Mouse (Mus musculus): ENCODE measurements around the gene Spib. TPM values are rescaled to one million over a fixed set of nuclear protein-coding genes. Genes with fewer than 3 reads are reported as not detected.

The Spib gene
- polyA plus RNA-seq, 1 experiment = 0.08 TPM

DNA sequence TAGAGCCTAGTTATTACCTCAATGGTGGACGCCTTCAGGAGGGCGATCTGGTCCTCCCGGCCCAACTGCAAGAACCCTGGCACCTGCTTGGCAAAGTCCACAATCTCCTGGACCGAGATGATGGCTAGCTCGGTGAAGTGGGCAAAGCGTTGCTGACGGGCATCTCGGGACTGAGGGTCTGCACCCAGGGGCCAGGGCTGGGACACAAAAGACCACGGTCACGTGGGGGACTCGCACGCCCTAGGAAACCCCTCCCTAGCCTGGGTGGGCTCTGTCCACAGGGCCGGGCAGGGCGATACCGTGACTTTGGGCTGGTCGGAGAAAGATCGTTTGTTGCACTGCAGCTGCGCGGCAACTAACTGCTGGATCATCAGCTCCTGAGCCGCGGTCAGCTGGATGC is 19.4 kb upstream of the Spib start:
- TF ChIP-seq TAL1 (IDR thresholded peaks at IDR 0.05; ENCODE audit: low read length) (no peak), GATA1 (IDR thresholded peaks at IDR 0.05; ENCODE audit: low read length) (no peak)
- Histone ChIP-seq H3K9me3 (ENCODE audit: control insufficient read depth, low read length) (peaks cover 18% of the 10 kb centered on the region), H3K4me1 (ENCODE audit: control insufficient read depth) (peaks cover 57% of the 10 kb centered on the region), H3K36me3 (ENCODE audit: control insufficient read depth) (peaks cover 51% of the 10 kb centered on the region), H3K27me3 (ENCODE audit: control insufficient read depth) (no peaks in the 10 kb centered on the region), H3K4me3 (replicated peaks) (no peak overlapping the region)

DNA sequence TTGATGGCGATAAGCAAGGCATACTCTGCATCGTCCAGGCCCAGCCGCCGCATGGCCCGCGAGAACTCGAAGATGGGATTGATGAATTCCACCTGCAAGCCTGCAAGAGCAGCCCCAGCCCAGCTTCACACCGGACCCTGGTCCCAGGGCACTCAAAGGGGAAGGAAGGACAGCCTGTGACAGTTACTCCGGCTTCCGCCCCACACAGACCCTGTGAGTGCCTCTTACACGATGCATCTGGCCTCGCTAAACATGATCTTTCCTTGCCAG is 18.5 kb upstream of the Spib start:
- no peak for TF ChIP-seq GATA1 (IDR thresholded peaks at IDR 0.05; ENCODE audit: low read length)
- no peak for TF ChIP-seq TAL1 (IDR thresholded peaks at IDR 0.05; ENCODE audit: low read length)
- Histone ChIP-seq H3K4me1 (ENCODE audit: control insufficient read depth) (peaks cover 59% of the 10 kb centered on the region), H3K36me3 (ENCODE audit: control insufficient read depth) (peaks cover 58% of the 10 kb centered on the region), H3K9me3 (ENCODE audit: control insufficient read depth, low read length) (peaks cover 18% of the 10 kb centered on the region), H3K4me3 (replicated peaks) (no peak overlapping the region), H3K27me3 (ENCODE audit: control insufficient read depth) (no peaks in the 10 kb centered on the region)

DNA sequence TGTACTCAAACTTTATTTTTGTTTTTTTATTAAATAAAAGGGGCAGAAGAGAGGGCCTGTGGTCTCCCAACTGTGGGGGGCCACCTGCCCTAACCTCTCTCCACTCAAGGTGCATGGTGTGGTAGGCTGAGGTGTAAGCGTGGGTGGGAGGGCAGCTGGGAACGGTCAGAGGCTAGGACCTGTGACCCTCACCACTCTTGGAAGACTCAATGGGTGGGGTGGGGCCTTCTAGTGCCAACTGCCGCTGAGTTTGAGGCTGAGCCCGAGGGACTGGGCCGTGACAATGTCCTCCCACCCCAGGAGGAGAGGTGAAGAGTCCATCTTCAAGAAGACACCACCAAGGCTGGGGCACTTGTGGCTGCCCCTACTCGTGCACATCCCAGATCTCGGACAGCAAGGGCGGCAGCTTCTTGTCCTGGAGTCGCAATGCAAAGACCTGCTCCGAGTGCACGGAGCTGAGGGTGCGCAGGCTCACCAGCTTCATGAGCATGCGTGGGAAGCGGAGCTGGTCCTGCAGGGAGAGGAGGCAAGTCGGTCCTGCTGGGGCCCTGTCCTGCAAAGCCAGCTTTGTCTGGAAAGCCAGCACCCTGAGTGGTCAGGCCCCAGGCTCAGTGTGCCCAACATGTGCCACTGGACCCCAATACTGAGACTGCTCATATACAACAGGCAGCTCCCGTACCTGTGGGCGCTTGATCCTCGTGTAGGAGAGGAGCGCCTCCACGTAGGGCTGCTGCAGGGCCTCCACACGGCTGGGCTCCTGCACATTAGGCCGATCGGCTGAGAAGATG is 17.9 kb upstream of the Spib start:
- no peak overlapping the region for H3K4me3 ChIP-seq (replicated peaks)
- H3K4me1 ChIP-seq (ENCODE audit: control insufficient read depth) = peaks cover 59% of the 10 kb centered on the region
- no peaks in the 10 kb centered on the region for H3K27me3 ChIP-seq (ENCODE audit: control insufficient read depth)
- TF ChIP-seq GATA1 (IDR thresholded peaks at IDR 0.05; ENCODE audit: low read length) (no peak), TAL1 (IDR thresholded peaks at IDR 0.05; ENCODE audit: low read length) (no peak)
- peaks cover 64% of the 10 kb centered on the region for H3K36me3 ChIP-seq (ENCODE audit: control insufficient read depth)
- H3K9me3 ChIP-seq (ENCODE audit: control insufficient read depth, low read length) = peaks cover 18% of the 10 kb centered on the region

DNA sequence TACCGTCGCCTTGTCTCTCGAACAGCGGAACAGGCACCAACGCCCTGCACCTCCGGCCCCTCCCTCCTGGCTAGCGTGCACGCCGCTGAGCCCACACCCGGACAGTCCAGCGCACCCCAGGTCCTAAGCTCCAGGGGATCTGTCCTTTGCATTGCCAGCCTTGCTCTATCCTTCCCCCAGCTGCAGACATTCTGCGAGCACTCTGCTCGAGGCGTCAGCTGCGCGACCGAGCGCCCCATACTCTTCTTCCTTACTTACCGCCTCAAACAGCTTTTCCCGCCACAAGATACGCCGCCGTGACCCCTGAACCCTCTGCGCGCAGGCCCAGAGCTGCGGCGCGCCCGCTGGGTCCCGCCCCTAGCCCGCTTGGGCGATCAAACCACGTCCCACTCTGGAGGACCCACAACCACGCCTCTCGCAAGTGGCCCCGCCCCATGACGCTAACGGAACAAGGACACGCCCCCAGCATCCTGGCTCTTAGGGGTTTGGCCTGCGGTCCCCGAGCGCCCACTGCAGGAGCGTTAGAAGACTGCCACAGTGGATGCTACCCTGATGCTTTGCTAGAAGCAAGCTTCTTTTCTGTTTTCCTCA is 16.7 kb upstream of the Spib start, which contains the start of gene Pold1:
Gene Pold1 (minus strand): TSS at position 353 of the 591 bp plus-strand sequence.
- H3K36me3 ChIP-seq (ENCODE audit: control insufficient read depth) = peaks cover 73% of the 10 kb centered on the region

DNA sequence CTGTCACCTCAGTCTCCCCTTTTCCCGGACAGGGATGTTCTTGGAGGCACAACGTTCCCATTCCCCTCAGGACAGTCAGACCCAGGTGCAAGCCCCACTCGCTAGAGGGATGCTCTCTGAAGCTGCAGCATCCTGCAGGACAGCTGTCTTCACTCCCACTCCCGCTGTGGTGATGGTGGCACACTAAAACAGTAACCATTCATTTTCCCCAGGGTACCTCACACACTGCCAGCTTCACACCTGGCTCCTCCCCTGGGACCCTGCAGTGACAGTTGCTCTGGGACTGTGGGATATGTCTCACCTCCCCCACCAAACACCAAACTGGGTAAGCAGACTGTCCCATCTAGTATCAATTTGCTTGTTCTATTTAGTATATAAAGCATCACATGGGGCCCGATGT is 15.9 kb upstream of the Spib start:
- no peak for TF ChIP-seq GATA1 (IDR thresholded peaks at IDR 0.05; ENCODE audit: low read length)
- TF ChIP-seq TAL1 (IDR thresholded peaks at IDR 0.05; ENCODE audit: low read length) = no peak
- Histone ChIP-seq H3K36me3 (ENCODE audit: control insufficient read depth) (peaks cover 79% of the 10 kb centered on the region), H3K4me1 (ENCODE audit: control insufficient read depth) (peaks cover 49% of the 10 kb centered on the region)

More for the DNA sequence above, 16.7 kb upstream of the Spib start, which contains the start of gene Pold1:
- peaks cover 18% of the 10 kb centered on the region for H3K9me3 ChIP-seq (ENCODE audit: control insufficient read depth, low read length)
- TF ChIP-seq TAL1 (IDR thresholded peaks at IDR 0.05; ENCODE audit: low read length) = no peak
- no peak for TF ChIP-seq GATA1 (IDR thresholded peaks at IDR 0.05; ENCODE audit: low read length)
- peak within 1 kb of the TSS; percentile 78 for H3K4me3 ChIP-seq (replicated peaks)
- no peaks in the 10 kb centered on the region for H3K27me3 ChIP-seq (ENCODE audit: control insufficient read depth)
- H3K4me1 ChIP-seq (ENCODE audit: control insufficient read depth) = peaks cover 57% of the 10 kb centered on the region

DNA sequence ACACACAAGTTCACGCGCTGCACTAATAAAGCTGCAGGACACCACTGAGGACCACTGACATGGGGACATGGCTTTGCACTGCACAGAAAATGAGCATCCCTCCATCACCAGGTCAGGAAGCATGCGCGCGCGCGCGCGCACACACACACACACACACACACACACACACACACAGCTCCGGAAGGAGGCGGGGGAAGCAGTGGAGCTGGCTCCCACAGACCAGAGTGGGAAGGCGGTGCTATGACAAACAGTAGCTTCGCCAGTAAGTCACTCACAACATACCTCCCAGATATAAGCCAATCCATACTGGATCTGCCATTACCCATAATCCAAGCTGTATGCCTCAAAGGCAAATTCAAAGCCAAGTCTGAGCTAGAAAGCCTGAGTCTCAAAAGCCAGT is 15.2 kb upstream of the Spib start:
- Histone ChIP-seq H3K36me3 (ENCODE audit: control insufficient read depth) (peaks cover 79% of the 10 kb centered on the region), H3K4me3 (replicated peaks) (peak overlapping the region; percentile 78)

More for the DNA sequence above, 15.9 kb upstream of the Spib start:
- Histone ChIP-seq H3K27me3 (ENCODE audit: control insufficient read depth) (no peaks in the 10 kb centered on the region), H3K4me3 (replicated peaks) (peak overlapping the region; percentile 78), H3K9me3 (ENCODE audit: control insufficient read depth, low read length) (peaks cover 18% of the 10 kb centered on the region)

DNA sequence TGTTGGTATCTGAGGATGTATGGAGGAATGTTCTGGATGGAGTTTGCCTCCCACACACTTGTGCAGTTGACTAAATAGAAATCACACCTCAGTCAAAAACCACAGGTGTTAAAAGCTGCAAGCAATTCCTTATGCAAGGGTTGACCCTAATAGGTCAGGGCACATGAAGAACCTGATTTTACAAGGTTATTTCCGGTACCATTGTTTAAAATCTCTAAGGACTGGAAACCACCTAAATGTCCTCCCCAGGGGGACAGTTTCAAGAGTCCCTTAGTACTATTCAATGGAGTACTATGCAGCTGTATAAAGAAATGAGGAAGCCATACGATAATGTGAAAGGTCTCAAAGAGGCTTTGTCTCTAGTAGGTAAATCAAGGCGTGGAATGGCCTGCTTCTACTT is 14.4 kb upstream of the Spib start:
- H3K9me3 ChIP-seq (ENCODE audit: control insufficient read depth, low read length) = peaks cover 4% of the 10 kb centered on the region
- no peak for TF ChIP-seq GATA1 (IDR thresholded peaks at IDR 0.05; ENCODE audit: low read length)
- TF ChIP-seq TAL1 (IDR thresholded peaks at IDR 0.05; ENCODE audit: low read length) = no peak
- H3K4me3 ChIP-seq (replicated peaks) = no peak overlapping the region
- H3K27me3 ChIP-seq (ENCODE audit: control insufficient read depth) = no peaks in the 10 kb centered on the region
- H3K4me1 ChIP-seq (ENCODE audit: control insufficient read depth) = peaks cover 36% of the 10 kb centered on the region
- H3K36me3 ChIP-seq (ENCODE audit: control insufficient read depth) = peaks cover 79% of the 10 kb centered on the region

More for the DNA sequence above, 15.2 kb upstream of the Spib start:
- H3K27me3 ChIP-seq (ENCODE audit: control insufficient read depth) = no peaks in the 10 kb centered on the region
- H3K4me1 ChIP-seq (ENCODE audit: control insufficient read depth) = peaks cover 42% of the 10 kb centered on the region
- no peak for TF ChIP-seq GATA1 (IDR thresholded peaks at IDR 0.05; ENCODE audit: low read length)
- TF ChIP-seq TAL1 (IDR thresholded peaks at IDR 0.05; ENCODE audit: low read length) = no peak
- peaks cover 11% of the 10 kb centered on the region for H3K9me3 ChIP-seq (ENCODE audit: control insufficient read depth, low read length)

DNA sequence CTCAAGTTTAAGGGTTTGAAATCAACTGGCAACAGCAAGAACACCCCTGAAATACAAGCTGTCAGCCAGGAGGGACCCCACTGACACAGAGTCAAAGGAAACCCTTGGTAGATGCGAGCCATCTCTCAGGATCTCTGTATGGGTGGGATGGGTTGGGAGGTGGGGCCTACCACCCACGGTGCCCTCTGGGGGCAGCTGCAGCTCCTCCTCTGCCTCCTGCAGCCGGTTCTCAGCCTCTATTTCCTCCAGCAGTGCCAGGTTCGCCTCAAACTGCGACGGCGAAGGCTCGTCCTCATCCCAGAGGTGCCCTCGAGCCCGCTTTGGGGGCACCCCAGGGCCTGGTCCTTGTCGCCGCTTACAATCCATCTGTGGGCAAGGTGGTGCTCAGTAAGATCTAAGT is 11.2 kb upstream of the Spib start:
- H3K4me1 ChIP-seq (ENCODE audit: control insufficient read depth) = peaks cover 20% of the 10 kb centered on the region
- TF ChIP-seq GATA1 (IDR thresholded peaks at IDR 0.05; ENCODE audit: low read length) (no peak), TAL1 (IDR thresholded peaks at IDR 0.05; ENCODE audit: low read length) (no peak)
- no peaks in the 10 kb centered on the region for H3K27me3 ChIP-seq (ENCODE audit: control insufficient read depth)
- H3K4me3 ChIP-seq (replicated peaks) = no peak overlapping the region
- H3K36me3 ChIP-seq (ENCODE audit: control insufficient read depth) = peaks cover 91% of the 10 kb centered on the region
- H3K9me3 ChIP-seq (ENCODE audit: control insufficient read depth, low read length) = peaks cover 2% of the 10 kb centered on the region; the same call in 1 of the 2 replicates

DNA sequence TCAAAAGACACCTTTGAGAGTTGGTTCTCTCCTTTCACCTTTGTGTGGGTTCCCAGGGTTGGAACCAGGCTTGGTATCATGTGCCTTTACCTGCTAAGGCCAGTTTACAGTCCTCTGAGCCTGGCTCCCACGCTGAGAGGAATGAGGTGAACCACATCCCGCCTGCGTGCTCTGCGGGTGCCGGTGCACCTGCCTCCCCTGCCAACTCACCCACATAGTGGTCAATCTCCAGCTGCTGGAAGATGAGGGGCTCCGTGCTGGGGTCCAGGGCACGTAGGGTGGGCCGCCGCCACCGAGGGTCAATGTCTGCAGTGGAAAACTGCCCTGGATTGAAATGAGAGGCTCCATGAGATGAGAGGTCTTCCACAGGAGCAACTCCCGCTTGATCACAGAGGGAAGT is 10.7 kb upstream of the Spib start:
- Histone ChIP-seq H3K27me3 (ENCODE audit: control insufficient read depth) (no peaks in the 10 kb centered on the region), H3K4me1 (ENCODE audit: control insufficient read depth) (peaks cover 15% of the 10 kb centered on the region), H3K36me3 (ENCODE audit: control insufficient read depth) (peaks cover 93% of the 10 kb centered on the region), H3K9me3 (ENCODE audit: control insufficient read depth, low read length) (peaks cover 2% of the 10 kb centered on the region; the same call in 1 of the 2 replicates), H3K4me3 (replicated peaks) (no peak overlapping the region)
- TF ChIP-seq TAL1 (IDR thresholded peaks at IDR 0.05; ENCODE audit: low read length) (no peak), GATA1 (IDR thresholded peaks at IDR 0.05; ENCODE audit: low read length) (no peak)
